Mouse (Mus musculus) bone marrow, adult 2 months (tissue): ENCODE data around the gene Rasgef1c. TPM values are rescaled to one million over a fixed set of nuclear protein-coding genes. Genes with fewer than 3 reads are reported as not detected.

Experiments used
- H3K27ac ChIP-seq: fragments of 200-500 bp; 2 replicates; pipeline ENCODE4 v1.5.1; 2012; ENCODE audit warnings: low read depth, mild to moderate bottlenecking, control low read depth, inconsistent platforms, low read length; ENCODE audit not compliant: control insufficient read depth, poor library complexity, insufficient read depth
- H3K4me1 ChIP-seq: fragments of 200-500 bp; 2 replicates; pipeline ENCODE4 v1.6.1; 2011; ENCODE audit warnings: low read length; ENCODE audit not compliant: control insufficient read depth, insufficient read depth
- H3K4me3 ChIP-seq: fragments of 200-500 bp; replicated peaks from 2 replicates; pipeline ENCODE3; 2011; ENCODE audit warnings: mild to moderate bottlenecking, low read depth, low read length, control low read depth; ENCODE audit not compliant: control insufficient read depth
- CTCF ChIP-seq: fragments of 200-500 bp; IDR thresholded peaks from 2 replicates; pipeline ENCODE4 v1.5.1; 2011; ENCODE audit warnings: low read length, control low read depth; ENCODE audit not compliant: control insufficient read depth, insufficient read depth
- POLR2A ChIP-seq: fragments of 200-500 bp; IDR thresholded peaks from 2 replicates; pipeline ENCODE4 v1.6.1; 2011; ENCODE audit warnings: low read depth, mild to moderate bottlenecking, control low read depth, low read length, borderline replicate concordance; ENCODE audit not compliant: control insufficient read depth
- WGBS: fragments of 180-500 bp; shearing (Covaris S2); methylation state at CpG from one replicate; pipeline ENCODE4 v1.1.7; 2018; 5-methylcytosine and 5-hydroxymethylcytosine counted together
- polyA plus RNA-seq: library from polyadenylated mRNA; stranded (reverse); fragments of >200 nt; gene quantifications from 2 replicates; pipeline ENCODE4 v1.2.4, GENCODE M21; 2011; ENCODE audit warnings: low replicate concordance; ENCODE audit not compliant: missing spikeins, insufficient read depth, insufficient read length

Gene Rasgef1c
- polyA plus RNA-seq, 1 experiment = not detected

DNA sequence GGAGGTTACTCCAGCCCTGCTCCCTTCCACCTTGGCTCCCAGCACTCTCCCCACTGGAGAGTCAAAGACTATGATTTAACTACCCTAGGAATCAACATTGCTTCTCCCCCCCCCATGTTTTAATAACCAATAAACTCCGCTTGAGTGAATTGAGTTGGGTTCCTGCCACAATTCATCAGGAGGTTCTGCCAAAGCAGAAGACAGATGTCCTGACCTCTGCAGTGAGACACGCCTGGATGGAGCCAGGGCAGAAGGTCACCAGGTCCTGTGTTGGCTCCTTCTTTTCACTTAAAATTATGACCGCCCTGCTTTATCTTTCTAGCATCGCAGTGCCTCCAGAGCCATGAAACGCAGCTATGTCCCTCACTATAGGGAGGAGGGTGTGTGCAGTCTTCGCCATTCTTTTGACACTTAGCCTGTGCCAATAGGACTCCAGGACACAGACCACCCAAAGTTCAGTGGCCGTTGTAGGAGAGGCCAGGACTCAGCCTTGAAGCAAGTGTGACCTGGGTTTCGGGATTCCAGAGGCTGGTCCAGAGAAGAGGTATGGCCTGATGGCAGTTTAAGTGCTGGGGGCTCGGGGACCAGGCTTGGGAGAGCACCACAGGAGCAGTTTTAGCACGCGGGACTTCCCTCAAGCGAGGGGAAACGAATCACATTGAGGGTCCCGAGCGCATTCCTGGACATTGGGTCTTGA lies 525 bp upstream of the Rasgef1c start:
- 27% methylated on average over 15 of the region's 15 CpGs for WGBS
- TF ChIP-seq CTCF (no peak), POLR2A (no peak)
- H3K4me3 ChIP-seq = no peak overlapping the region
- no peaks in the 10 kb centered on the region for H3K4me1 ChIP-seq
- H3K27ac ChIP-seq = no peak overlapping the region; the same call in 1 of the 2 replicates

DNA sequence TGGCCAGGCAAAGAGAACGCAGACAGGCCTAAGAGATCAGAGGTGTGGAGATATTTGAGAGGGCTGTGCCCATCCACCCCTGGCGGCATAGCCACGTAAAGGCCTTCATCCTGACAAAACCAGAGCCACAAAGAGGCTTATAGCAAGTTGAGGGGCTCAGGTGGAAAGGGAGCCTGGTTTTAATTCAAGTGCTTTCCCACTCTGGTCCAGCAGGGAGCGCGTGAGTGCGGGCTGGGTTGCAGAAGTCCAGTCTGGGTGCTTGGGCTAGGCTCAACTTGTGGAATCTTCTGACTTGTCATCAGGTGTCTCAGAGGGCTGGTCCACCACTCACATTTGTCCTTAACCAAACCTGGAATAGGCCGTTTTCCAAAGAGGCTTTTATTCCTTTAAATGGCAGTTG lies 1.7 kb downstream of the Rasgef1c start:
- Histone ChIP-seq H3K4me1 (no peaks in the 10 kb centered on the region), H3K27ac (no peak overlapping the region), H3K4me3 (no peak overlapping the region)
- 9% methylated on average over 7 of the region's 7 CpGs for WGBS
- no peak for TF ChIP-seq POLR2A
- peak; percentile 74 for TF ChIP-seq CTCF

DNA sequence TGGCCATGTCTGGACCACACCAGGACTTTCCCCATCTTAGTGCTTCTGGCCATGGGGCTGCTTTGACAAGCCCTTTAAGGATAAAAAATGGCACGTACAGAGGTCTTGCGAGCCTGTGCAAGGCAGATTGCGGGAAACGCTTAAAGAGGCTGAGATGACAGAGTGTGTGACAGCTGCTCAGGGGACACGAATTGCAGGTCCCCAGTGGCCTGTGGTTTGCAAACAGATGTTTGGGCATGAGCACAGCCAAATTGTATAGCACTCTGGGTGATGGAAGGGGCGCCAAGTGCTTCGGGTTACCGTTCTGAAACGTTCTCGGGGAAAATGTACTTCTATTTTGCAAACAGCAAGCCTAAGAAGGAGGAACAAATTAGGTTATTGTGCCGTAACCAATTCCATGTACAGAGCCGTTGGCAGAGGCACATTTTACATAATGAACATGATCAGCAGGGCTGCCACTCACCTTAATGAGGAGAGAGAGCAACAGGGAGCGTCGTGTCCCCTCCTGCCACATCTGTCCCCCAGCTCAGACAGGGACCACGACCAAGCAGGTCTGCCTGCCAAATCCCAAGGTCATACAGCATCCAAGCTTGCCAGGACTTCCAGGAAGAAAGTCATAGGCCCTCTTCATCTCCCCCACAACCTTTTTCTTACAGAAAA lies 17.0 kb downstream of the Rasgef1c start:
- Histone ChIP-seq H3K4me3 (no peak overlapping the region), H3K27ac (no peak overlapping the region), H3K4me1 (no peaks in the 10 kb centered on the region; the same call in 1 of the 2 replicates)
- no peak for TF ChIP-seq POLR2A
- no peak for TF ChIP-seq CTCF
- WGBS = 63% methylated on average over 15 of the region's 15 CpGs

GRCm38 (mm10) chr11:49919304-49919703 lies 17.7 kb downstream of the Rasgef1c start:
- TF ChIP-seq POLR2A (no peak), CTCF (no peak)
- WGBS = 43% methylated on average over 6 of the region's 6 CpGs
- no peaks in the 10 kb centered on the region; the same call in 1 of the 2 replicates for H3K4me1 ChIP-seq
- no peak overlapping the region for H3K27ac ChIP-seq
- no peak overlapping the region for H3K4me3 ChIP-seq

DNA sequence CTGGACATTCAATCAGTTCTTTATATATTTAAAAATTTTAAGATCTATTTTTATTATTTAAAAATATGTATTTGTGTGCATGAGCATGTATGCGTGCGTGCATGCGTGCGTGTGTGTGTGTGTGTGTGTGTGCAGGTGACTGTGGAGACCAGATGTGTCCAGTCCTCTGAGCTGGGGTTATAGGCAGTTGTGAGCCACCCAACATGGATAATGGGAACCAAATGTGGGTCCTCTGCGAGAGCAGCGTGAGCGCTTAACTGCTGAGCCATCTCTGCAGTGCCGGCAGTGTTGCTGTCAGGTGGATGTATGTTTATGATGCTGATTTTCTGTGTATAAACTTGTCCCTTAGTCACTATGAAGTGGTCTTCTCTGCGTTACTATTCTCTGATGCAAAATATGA lies 21.9 kb downstream of the Rasgef1c start:
- no peaks in the 10 kb centered on the region; the same call in 1 of the 2 replicates for H3K4me1 ChIP-seq
- 90% methylated on average over 9 of the region's 9 CpGs for WGBS
- no peak for TF ChIP-seq CTCF
- TF ChIP-seq POLR2A = no peak
- H3K4me3 ChIP-seq = no peak overlapping the region
- no peak overlapping the region for H3K27ac ChIP-seq

DNA sequence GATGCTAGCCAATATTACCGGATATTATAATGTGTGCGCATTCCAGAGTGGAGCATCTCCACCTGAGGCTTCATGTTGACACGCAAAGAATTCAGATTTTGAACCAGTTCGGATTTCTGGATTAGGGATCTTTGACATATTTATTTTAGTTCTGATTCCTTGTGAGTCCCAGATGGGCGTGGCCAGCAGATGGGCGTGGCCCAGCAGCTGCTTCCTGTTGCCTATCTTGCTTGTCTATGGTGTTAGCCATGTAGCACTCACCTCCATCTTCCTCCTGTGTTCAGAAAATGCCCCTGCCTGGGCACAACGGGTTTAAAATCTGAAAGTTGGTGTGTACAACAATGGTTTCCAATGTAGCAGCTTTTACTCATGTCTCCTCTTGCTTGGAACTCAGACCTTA lies 24.5 kb downstream of the Rasgef1c start:
- 64% methylated on average over 7 of the region's 7 CpGs for WGBS
- no peaks in the 10 kb centered on the region; the same call in 1 of the 2 replicates for H3K4me1 ChIP-seq
- no peak overlapping the region for H3K4me3 ChIP-seq
- TF ChIP-seq CTCF = no peak
- no peak for TF ChIP-seq POLR2A
- no peak overlapping the region for H3K27ac ChIP-seq

GRCm38 (mm10) chr11:49927169-49927568 lies 25.5 kb downstream of the Rasgef1c start:
- Histone ChIP-seq H3K4me3 (no peak overlapping the region), H3K27ac (no peak overlapping the region), H3K4me1 (no peaks in the 10 kb centered on the region; the same call in 1 of the 2 replicates)
- WGBS = 41% methylated on average over 4 of the region's 4 CpGs
- TF ChIP-seq CTCF (no peak), POLR2A (no peak)

- Histone ChIP-seq H3K27ac (no peak overlapping the region), H3K4me3 (no peak overlapping the region), H3K4me1 (no peaks in the 10 kb centered on the region; the same call in 1 of the 2 replicates)
- TF ChIP-seq CTCF (no peak), POLR2A (no peak)
- 83% methylated on average over 6 of the region's 6 CpGs for WGBS
Measured at GRCm38 (mm10) chr11:49927670-49928069, 26.0 kb downstream of the Rasgef1c start.
